Mouse (Mus musculus) naive thymus-derived CD4-positive, alpha-beta T cell, adult 2 months (primary cell): ENCODE measurements around the gene Megf8.
"Not testable (repeated sequence)": the region's sequence is repeated elsewhere in the genome, so short reads cannot be mapped to it uniquely, and the experiment has no call there.

Experiments used
- DNase-seq: peaks from one replicate; pipeline ENCODE4 v3.0.0-alpha.2; 2011; ENCODE audit warnings: low read depth

Gene Megf8

DNA sequence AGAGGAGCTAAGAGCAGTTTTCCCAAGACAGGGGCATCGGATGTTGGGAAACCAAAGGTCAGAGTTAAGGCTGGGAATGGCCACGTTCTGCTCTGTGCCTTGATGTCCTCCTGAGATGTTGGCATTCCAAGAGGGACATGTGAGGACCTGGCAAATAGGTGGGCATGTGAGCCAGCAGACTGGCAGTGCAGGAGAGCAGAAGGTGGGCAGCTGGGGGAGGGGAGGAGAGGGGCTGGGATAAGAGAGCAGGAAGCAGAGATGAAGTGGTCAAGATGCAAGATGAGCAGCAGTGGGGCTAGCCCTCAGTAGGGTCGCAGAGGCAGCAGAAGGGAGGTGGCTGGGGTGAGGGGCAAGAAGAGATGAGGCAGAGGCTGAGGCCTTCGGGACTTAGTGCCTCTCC lies 66.9 kb downstream of the Megf8 start:
- DNase-seq: no peak

DNA sequence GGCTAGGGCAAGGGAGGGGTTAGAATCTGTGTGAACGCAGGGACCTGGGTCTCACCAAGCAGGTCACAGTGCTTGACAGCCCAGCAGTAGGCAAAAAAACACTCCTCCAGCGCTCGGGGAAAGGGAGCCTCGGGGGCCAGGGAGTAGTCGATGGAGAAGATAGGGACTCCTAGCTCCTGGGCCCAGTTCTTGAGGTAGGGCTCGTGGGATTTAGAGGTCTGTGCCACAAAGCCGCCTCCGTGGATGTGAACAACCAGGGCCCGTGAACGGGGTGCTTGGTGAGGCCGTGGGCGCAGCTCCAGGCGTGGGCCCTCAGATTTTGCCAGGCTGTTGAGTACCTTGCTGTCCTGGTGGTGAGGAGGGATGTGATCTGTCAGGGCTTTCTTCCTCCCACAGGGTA lies 67.4 kb downstream of the Megf8 start:
- no peak for DNase-seq

DNA sequence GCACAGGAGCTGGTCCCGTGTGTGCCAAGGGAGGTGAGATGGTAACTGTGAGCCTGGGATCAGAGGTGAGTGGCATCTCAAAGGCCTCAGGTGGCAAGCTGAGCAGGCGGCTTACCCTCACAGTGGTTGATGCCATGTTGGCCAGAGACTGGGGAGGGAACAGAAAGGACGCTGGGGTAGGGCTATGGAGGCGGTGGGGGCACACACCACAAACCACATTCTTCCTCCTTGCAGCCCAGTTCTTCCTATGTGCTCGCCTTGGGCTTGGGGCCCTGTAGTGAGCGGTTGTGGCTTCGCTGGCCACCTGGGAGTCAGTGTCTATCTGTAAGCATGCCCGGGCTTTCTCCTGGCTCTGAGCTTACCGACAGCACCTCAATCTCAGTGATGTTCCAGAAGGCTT lies 67.9 kb downstream of the Megf8 start:
- no peak for DNase-seq

DNA sequence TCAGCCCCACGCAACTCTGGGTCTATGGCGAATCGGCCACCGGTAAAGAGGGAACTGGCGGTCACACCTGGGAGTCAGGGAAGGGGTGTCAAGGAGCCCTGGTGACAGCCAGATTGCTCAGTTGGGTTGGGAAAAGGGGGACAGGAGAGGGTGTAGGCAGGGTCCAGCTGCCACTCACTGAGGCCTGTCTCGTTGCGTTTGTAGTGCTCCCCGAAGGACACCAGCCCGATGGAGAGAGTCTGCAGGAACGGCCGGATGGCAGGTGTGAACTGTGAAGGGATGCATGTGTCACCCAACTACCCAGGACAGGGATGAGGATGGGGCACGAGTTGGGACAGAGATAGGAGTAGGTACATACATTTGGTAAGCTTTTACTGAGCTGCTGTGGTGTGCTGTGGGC lies 68.3 kb downstream of the Megf8 start:
- DNase-seq: no peak

DNA sequence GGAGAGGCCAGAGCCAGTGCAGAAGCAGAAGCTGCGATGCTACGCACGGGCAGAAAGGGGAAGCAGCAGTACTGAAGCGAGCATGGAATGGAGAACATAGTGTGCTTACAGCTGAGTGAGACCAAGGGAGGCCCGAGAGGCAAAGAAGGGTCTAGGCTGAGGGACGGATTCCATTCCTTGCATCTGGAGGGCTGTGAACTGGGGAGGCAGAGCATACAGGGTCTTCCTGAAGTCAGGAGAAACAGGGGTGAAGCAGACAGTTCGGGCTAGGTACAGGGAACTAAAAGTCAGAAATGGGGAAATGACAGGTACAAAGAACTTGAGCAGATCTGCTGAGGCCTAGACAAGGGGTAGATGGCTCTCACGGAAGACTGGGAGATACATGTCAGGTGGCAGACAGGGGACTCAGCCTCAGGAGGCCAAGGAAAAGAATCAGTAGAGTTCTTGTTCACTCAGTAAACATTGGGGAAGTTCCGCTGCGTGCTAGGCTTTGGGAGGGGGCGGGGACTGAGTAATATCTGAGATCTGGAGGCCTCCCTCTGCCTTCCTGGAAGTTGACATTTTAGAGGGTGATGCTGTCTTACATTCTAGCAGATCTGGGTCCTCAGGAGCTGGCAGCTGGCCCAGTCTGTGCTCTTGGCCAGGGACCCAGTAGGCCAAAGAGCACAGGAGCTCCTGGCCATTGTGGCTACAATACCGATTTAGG lies 69.0 kb downstream of the Megf8 start:
- DNase-seq: peak; percentile 45

DNA sequence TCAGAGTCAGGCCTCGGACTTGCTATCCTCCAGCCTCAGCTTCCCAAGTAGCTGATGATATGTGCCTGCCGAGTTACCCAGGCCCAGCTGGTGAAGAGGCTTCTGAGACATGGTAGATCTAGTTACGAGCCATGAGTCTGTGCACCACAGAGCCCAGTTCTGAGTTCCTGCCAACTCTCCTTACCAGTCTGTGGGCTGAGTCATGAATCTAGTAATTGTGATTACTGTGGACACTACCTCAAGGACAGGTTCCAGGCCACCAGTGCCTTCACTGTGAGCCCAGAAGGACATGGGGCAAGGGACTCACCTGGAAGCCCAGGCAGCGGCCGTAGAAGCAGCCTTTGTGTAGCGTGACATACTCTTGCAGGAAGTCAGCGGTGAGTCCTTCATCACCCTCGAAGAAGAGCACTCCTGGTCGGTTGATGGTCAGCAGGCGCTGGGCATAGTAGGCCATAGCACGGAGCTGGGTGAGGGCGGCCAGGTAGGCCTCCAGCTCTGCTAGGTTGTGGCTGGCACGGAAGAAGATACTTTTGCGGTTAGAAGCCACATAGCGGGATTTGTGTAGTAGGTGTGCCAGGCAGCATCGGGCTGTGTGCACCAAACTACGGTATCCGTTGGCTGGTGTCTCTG lies 71.0 kb downstream of the Megf8 start:
- no peak for DNase-seq

DNA sequence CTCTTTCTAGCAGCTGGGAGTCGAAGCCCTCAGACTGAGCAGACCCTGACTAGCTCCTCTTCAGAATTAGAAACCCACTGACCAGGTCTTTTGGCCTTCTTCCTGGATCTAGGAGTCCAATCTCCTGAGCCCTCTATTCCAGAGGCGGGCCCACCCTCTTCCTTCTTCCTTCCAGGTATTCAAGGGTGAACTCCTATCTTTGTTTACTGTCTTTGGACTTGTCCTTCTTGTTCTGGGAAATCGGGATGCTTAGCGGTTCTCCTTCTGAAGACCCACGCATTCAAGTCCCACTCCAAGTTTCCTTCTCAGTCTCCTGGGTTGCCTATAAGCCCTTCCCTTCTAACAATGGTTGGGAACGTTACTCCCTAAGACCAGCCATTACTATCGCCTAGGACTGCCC lies 72.0 kb downstream of the Megf8 start:
- DNase-seq: no peak

DNA sequence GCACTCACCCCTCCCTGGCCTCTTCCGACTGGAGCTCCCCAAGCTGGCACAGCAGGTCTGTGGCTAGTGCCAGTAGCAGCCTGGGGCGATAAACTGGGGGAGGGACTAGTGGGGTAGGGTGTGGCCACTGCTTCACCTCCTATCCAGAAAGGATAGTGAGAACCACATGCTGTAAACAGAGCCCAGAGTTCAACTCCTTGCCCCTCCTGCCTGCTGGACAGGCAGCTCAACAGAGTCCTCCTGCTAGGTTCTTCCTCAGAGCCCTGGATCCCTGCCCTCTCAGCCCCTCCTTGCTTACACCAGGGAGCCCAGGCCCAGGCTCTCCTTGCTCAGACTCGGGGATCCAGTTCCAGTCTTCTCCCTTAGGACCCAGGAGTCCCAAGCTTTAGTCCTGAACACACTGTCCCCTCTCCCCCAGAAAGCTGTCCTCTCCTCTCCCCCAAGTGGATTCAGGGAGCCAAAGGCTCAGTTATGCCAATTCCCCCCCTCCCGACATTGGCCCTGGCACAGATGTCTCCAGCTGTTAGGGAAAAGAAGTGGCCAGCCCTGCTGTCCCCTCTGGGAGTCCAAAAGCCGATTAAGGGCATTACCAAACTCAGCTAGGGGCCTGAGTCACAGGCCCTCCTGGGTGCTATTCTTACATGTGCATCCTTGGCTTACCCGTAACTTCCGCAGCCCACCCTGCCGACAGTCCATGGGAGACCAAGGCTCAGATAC lies 73.2 kb downstream of the Megf8 start:
- no peak for DNase-seq

DNA sequence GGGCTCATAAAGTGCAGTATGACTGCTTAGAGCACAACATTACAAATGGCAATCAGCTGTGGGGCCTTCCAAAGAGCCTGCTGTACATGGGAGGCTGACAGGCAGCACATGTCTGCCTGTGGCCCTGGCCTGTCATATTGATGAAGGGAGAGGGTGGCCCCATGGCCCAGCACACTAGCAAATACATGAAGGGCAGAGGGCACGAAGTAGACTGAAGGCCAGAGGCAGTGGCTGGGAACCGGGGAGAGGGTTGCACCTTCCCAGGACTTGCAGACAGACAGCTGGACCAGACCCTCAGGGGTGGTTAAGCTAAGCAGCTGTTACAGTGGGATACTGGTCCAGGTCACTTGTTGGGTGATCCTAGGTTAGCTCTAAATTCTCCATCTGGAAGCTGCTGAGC lies 74.0 kb downstream of the Megf8 start:
- no peak for DNase-seq

DNA sequence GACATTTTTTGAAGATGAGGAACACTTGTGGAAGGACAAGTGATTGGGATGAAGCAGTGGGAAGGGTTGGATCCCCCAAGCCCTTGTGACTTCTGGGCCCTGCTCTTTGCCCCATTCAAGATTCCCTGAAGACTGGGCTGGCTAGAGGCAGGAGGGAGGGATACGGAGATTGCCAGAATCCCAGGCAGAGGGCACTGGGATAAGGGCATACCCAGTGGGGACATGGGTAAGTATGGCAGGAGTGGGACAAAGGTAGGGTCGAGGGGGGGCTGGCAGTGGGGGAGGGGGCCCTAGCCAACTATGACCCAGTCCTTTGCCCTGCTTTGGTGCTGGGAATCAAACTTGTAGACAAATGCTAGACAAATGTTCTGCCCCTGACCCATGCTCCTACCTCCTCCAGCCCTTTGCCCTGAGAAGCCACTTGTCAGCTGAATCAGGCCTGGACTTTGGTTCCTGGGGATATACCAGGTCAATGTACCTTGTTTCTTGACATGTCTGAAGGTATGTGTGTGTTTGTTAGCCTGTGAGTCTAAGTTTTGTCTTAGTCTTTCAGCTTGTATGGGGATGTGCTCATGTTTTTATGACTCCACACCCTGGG lies 75.0 kb downstream of the Megf8 start:
- no peak for DNase-seq

DNA sequence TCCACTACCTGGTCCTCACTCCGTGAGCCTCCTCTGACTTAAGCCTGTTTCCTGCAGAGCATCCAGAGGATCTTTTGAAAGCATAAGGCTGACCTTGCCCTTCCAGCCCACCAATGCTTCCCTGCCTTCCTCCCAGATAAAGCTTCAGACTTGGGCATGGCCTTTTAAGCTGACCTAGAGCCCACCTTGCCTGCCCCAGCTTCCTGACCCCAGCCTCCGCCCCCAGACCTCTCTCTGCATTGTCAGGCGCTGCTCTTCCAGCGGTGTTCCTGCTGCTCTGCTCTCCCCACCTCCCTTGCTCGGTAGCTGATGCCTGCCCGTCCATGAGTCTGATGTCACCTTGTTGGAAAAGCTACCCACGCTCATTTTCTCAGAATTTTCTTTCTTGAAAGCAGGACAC lies 75.9 kb downstream of the Megf8 start:
- DNase-seq: no peak

DNA sequence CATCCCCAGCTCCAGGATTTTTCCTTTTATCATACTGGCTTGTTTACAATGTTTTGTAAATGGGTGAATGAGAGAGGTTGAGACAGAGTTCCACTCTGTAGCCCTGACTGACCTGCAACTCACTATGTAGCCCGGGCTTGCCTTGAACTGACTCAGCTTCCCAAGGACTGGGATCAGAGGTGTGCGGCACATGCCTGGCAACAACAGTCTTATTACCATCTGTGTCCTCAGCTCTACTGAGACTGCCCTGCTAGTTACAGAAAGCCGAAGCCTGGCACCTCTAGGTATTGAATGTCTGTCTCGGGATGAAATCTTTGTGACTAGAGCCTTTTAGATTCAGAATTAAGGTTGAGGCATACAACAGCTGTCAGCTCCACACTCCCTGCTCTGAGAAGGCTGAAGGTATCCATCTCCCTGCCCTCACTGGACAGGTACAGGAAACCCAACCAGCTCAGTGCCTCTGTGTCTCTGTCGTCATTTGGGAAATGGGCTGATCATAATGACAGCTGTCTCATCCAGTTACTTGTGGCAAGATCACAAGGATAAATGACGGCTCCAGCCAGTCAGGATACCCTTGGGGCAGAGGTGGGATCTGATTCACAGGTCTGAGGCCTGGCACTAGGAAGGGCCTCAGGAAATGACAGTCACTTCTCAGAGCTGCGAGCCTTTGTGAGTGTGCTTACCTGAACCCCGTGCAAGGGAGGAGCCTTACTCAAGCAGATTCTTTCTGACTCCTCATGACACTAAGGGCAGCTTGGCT lies 76.7 kb downstream of the Megf8 start:
- DNase-seq: no peak

DNA sequence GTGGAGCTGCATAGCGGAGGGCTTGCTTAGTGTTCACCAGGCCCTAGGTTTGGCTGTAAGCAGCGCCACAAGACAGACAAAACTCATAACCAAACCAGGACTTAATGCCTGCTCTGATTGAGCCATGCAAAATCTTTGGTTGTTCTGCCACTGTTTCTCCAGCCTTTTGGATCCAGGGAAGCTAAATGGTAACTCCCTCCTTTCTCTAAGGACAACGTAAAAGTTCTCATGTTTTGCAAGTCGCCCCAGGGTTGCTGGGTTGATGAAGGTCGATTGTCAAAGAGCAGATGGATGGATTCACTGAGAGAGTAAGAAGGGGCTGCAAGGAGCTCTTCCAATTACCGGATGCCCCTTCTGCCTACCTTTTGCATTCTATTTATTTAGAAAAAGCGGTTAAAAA lies 77.8 kb downstream of the Megf8 start:
- no peak for DNase-seq

DNA sequence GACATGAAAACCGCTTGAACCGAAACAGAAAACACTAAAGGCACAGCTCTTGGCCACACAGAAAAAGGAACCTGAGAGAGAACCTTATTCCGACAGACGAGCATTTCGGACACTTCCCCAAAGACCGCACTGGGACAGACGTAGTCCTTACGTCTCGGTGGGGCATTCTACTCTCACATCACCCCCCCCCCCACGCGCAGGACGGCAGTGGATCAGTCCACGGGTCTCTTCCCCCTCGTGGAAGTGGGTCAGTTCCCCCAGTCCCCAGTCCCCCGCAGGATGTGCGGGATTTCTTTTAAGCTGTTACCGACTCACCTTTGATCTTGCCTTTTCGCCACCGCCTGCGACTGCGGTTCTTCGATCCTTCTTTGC lies 78.2 kb downstream of the Megf8 start:
- DNase-seq: no peak

DNA sequence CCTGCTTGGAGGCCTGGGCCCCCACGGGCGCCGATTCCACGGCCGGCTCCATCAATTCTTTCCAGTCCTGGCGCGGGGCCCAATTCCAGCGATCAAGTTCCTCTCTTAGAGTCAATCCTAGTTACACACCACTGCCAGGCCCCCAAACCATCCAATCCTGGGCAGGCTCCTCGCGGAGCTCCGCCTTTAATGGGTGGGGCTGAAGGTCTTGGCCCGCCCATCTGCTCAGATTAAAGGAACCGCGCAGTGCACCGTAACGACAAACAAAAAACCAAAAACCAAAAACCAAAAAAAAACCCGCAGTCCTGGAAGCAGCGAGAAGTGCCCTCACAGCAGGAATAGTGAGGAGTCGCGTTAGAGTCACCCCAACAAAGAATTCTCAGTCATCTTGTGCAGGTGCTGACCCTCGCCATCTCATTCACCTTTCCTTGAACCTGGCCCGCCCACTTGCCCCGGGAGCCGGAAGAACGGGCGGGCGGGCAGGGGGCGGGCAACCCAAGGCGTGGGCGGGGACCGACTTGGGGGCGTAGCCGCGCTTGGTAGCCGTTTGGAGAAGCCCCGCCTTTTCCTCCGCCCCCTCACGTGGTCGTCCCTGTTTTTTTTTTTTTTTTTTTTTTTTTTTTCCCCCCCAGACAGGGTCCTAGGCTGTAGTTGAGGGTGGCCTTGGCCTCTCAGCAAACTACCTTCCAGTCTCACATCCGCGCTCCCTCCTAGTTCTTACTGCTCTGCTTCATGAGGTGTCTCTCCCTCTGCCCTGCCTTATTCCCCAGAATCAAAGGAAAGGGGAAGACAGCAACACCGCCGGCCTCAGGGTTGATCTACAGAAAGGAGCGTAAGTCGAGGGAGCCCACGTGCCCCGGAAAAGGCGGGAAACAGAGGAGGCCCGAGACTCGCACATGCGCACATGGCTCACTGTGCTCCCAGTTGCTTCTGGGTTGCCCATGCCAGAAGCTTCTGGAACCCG lies 78.9 kb downstream of the Megf8 start:
- peak; percentile 97 for DNase-seq

DNA sequence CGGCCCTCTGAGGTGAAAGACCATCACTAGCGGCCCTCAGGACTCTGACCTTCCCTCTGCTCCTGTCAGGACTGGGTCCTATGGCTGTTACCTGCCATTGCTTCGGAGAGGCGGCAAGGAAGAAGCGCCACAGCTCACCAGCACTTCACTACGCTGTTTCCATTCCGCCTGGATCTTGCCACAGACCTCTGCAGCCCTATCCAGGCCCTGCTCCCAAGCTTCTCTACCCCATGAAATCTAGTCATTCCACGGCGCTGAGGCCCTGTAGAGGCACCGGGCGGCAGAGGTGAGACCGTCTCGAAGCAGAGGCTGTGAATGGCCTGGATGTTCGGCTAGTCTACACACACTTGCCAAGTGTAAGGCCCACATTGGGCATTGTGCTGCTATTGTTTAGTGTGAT lies 79.7 kb downstream of the Megf8 start:
- no peak for DNase-seq

DNA sequence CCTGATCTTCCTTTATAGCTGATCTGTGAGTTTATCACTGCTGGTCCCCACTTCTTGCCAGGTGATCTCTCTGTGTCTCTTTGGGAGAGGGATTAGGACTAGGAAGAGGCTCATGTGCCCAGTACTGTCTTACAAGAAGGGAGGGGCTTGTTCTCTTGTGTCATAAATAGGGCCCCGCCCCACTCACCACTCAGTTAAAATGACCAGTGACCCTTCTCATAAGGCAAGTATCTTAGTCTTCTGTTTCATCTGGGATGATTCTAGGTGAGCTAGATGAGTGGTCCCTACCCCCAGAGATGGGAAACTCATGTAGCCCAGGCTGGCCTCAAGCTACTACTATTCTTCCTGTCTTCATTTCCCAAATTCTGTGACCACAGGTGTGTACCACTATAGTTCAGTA lies 81.6 kb downstream of the Megf8 start, which contains the start of gene Lipe:
Gene Lipe (minus strand): TSS at position 101 of the 400 bp plus-strand sequence.
- DNase-seq: no peak

DNA sequence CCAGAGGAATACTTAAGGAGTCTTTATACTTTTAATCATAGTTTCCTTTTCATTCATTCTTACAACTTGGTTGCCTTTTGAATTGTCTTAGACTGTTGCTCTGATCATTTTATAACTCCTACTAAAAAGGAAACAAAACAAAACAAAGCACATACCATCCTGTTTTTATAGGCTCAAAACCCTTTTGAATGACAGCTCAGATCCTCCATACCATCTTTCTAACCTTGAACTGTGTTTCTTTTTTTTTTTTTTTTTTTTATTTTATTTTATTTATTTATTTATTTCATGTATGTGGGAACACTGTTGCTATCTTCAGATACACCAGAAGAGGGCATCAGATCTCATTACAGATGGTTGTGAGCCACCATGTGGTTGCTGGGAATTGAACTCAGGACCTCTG lies 82.1 kb downstream of the Megf8 start:
- DNase-seq: not testable (repeated sequence)

DNA sequence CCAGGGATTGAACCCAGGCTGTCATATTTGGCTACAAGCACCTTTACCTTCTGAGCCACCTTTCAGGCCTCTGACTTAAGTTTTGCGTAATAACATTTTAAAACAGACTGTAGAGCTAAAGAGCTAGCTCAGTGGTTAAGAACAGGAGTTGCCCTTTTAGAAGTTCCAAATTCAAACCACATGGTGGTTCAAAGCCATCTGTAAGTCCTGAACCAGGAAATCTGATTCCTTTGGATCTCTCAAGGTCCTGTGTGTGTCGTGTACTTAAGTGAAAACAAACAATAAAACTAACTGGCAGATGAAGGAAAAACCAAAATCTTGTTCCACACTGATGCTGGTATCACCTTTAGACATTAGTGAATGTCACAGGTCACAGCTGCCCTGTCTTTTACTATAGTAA lies 84.6 kb downstream of the Megf8 start:
- DNase-seq: no peak

DNA sequence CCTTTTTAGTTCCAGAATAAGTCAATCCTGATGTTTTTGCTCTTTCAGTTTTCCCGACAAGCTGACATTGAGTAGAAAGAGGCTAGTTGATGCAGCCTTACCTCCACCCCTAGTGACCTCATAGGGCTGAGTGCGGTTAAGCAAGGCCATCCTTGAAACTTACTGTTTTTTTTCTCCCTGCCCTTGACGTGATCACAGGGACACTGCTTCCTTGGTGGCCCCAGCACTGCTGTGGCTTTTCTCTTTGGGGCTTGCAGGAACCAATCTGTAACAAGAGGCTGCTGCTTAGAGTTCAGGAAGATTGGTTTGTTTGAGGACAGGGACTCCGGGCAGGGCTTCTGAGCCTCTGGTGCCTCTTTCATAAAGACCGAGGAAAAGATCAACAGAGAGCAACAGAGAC lies 85.0 kb downstream of the Megf8 start:
- no peak for DNase-seq

DNA sequence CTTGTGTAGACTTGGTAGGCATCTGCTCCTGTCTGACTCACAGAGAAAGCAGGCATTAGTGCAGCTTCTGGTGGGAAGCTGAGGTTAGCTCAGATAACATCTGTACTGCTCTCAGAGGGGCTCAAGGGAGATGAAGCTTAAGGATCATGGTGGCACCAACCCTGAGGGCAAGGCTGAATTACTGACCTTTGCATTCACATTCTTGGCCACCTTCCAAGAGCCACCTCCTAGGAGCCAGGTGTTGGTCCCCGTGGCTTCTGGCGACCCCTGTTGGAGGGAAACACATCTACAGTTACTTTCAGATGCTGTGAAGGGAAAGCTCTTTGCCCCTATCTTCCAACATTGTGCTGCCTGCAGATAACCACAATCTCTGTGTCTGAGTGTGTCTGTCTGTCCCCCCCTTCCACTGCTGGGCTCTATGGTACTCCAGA lies 85.7 kb downstream of the Megf8 start:
- peak; percentile 68 for DNase-seq
